Mouse (Mus musculus) megakaryocyte, adult 5-6 weeks (primary cell): Measurements from ENCODE around the gene Serpina3j. TPM values are rescaled to one million over a fixed set of nuclear protein-coding genes. Genes with fewer than 3 reads are reported as not detected.
"Not testable (repeated sequence)": the region's sequence is repeated elsewhere in the genome, so short reads cannot be mapped to it uniquely, and the experiment has no call there.

ENCODE experiments used
- ATAC-seq: 2 replicates; pipeline ENCODE4 v1.8.0; 2016; ENCODE audit warnings: mild to moderate bottlenecking, inconsistent platforms; ENCODE audit not compliant: poor library complexity, severe bottlenecking
- total RNA-seq, 2 experiments: library from RNA; stranded (forward) in 1 of 2; stranded (reverse) in 1 of 2; fragments of 153-499, 151-499 nt in 1 of 2; fragments of 221-1000, 200-1000 nt in 1 of 2; gene quantifications; 2 replicates each; pipeline versions ENCODE4 v1.2.3 to v1.2.4; 2015 to 2017

The Serpina3j gene
- total RNA-seq (2015): not detected in 2 replicates
- total RNA-seq (2017): not detected in 2 replicates

GRCm38 (mm10) chr12:104314253-104314652 lies at the start of gene Serpina3j:
Gene Serpina3j (plus strand): TSS chr12:104314553.
- no peak for ATAC-seq

GRCm38 (mm10) chr12:104266374-104266773 lies 48.0 kb upstream of the Serpina3j start:
- peak; percentile 43; the same call in 1 of the 2 replicates for ATAC-seq

- no peak for ATAC-seq
These were observed 35.9 kb upstream of the Serpina3j start for GRCm38 (mm10) chr12:104278216-104279055.

DNA sequence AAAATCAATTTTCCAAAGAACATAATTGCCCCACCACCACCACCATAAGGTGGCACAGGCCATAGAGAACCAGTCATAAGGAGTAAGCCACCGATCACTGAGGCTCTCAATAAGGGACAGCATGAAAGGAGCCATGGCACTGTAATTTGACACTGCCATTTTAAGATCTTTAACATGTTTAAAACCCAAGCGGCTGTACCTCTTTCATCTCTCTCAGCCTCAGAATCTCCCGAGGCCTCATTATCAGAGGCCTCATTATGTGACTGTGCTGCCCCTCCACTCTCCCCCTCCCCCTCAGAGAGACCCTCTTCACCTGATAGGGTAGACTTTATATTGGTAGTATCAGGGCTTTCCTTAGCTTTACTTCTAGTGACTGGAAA lies 35.3 kb upstream of the Serpina3j start:
- no peak for ATAC-seq

- no peak for ATAC-seq
These were observed 31.0 kb upstream of the Serpina3j start for GRCm38 (mm10) chr12:104283380-104283779.

DNA sequence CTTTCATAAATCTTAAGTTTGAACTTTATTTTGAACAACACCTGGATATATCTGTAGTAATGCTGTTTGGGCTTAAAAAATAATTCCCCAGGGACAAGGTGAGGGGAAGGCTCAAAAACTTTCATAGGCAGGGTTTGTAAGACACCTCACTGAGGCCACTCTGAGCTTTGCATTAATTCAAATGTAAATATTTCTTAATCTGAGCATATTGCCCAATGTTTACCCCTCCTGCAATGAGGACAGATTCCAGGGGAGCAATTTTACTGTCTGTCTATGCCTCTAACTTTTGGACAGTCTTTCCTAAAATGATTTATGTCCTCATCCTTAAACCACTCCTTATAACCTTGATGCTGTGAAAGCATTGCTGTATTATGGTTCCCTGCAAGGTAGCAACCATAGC lies 26.0 kb upstream of the Serpina3j start:
- no peak for ATAC-seq

GRCm38 (mm10) chr12:104289872-104290271 lies 24.5 kb upstream of the Serpina3j start:
- ATAC-seq: no peak

DNA sequence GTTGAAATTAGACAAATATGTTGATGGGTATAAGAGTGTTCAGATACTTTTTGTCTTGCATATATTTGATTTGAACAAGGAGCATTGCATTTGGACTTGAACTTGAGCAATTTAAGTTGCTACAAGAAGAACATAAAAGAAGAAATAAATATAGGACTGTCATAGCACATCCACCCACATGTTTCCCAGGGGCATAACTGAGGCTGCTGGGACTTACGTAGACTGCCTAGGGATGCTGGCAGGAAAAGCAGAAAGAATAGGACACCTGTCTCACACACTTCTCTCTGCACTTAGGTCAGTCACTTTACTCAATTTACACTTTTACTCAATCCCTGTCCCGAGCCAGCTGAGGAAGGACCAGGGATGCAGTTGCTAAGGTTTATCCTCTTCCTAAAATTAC lies 20.4 kb upstream of the Serpina3j start:
- ATAC-seq: no peak

DNA sequence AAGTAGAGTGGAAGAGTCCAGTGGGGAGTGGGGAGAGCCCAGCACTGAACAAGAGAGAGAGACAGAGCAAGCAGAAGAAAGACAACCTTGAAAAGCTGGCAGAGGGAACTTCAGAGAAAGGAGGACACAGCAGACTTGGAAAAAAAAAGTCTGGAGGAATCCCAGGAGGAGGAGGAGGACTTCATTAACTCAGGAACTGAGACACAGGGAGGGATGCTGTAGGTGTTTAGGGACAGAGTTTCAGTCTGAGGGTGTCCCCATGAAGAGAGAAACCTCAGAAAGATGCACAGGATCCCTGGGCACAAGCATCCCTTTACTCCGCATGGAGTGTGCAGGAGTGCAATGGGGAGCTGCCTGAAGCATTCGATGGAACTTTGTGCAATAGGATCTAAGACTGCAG lies 16.3 kb upstream of the Serpina3j start:
- ATAC-seq: no peak

- no peak for ATAC-seq
These were observed 8.4 kb upstream of the Serpina3j start for GRCm38 (mm10) chr12:104305991-104306390.

- no peak for ATAC-seq
These were observed 8.1 kb downstream of the Serpina3j start for GRCm38 (mm10) chr12:104322454-104322853.

GRCm38 (mm10) chr12:104331701-104332100 lies 17.3 kb downstream of the Serpina3j start:
- ATAC-seq: no peak

DNA sequence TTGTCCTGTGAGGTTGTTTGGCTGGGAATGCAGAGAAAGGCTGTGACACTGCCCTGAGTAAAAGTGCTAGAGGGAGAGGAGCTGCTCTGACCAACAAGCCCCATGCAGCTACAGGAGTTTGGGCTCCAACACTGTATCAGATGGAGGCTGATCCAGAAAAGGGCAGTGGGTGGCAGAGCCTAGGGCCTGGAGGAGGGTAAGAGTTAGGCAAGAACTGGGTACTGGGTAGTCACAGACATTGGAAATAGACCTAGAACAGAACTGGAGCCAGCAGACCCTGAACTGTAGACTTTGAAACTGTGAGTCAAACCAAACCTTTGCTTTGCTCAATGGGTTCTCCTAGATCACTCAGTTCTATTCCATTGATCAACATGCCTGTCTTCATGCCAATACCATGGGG lies 22.5 kb downstream of the Serpina3j start:
- not testable (repeated sequence) for ATAC-seq

DNA sequence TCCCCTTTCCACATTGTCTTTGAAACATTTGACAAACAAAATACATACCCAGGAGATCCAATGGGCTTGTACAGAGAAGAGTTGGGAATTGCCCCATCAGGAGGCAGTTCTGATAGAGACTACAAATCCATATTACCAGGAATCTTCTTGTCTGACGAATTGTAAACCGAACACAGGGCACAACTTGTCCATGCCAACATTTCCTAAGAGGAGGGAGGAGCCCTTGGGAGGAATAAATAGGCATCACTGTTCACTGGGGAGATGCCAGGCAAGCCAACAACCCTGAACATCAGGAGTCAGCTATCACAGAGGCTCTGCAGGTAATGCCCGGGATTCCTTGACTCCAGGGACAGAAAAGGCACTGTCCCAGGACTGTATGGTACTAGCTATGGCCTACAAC lies 23.9 kb downstream of the Serpina3j start, which contains the start of the genes Serpina3k and Serpina3m:
TSS of gene Serpina3k (plus strand) at position 261 of the 400 bp plus-strand sequence.
TSS of gene Serpina3m (plus strand) at position 261 of the 400 bp plus-strand sequence.
- ATAC-seq: not testable (repeated sequence)

- no peak for ATAC-seq
These were observed 24.4 kb downstream of the Serpina3j start for GRCm38 (mm10) chr12:104338705-104339104.

DNA sequence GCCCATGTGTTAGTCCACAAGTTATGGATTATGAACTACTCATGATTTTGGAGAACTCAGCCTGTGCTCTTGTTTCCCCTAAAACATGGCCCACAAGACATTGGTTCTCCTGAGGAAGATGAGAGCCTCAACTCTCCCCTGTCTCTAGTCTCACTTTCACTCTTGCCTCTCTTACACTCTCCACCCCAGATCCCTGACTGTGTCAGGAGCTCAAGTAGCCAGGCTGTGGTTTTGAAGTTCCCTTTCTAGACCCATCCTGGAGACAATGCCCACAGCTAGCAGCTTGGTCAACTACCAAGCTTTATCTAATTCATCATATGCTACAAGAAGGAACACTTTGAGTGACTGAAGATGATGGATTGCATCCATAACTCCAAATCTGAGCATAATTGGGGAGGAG lies 28.1 kb downstream of the Serpina3j start:
- ATAC-seq: peak; percentile 21; the same call in 1 of the 2 replicates

DNA sequence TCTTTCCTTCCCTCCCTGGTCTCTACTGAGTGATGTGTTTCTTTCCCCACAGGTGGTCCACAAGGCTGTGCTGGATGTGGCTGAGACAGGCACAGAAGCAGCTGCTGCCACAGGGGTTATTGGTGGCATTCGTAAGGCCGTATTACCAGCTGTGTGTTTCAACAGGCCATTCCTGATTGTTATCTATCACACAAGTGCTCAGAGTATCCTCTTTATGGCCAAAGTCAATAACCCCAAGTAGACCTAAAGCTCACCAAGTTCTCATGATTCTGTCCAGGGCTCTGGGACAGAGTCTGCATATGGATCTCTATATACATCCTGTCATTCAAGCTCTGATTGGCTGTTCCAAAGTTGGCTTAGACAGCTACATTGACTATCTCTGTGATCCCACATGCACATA lies 30.8 kb downstream of the Serpina3j start:
- no peak for ATAC-seq

DNA sequence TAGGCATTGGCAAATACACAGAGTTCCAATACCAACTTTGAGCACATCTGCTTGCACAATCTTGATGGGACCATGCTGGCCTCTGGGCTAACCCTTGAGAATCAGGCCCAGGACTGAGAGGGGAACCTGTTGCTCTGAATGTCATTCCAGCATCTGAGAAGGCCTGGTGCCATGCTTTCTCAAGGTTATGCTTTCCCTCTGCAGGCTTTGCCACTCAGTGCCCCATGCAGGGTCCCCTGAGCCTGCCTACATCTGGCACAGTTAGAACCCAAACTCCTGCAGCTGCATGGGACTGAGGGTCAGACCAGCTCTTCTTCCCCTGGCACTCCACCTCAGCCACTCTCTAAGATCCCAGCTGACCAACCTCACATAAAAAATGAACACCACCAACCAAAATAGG lies 31.4 kb downstream of the Serpina3j start:
- ATAC-seq: no peak

GRCm38 (mm10) chr12:104347091-104347490 lies 32.7 kb downstream of the Serpina3j start:
- no peak for ATAC-seq

- not testable (repeated sequence) for ATAC-seq
These were observed 37.5 kb downstream of the Serpina3j start for GRCm38 (mm10) chr12:104351812-104352211.

DNA sequence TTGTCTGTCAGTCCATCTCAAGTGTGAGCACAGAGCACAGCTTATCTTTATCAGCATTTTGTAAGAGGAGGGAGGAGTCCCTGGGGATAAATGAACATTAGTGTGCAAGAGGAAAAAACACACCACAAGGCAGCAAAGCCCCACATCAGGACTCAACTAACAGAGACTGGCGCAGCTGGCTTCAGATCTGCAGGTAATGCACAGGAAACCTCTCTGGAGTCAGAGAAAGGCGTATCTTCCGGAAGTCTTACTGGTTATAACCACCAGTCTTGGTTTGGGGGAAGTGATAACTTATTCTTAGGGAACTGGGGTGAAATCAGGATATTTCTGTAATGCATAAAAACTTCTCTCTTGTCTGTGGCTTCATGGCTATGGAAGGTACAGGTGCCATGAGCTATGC lies 41.7 kb downstream of the Serpina3j start:
- ATAC-seq: peak; percentile 47

DNA sequence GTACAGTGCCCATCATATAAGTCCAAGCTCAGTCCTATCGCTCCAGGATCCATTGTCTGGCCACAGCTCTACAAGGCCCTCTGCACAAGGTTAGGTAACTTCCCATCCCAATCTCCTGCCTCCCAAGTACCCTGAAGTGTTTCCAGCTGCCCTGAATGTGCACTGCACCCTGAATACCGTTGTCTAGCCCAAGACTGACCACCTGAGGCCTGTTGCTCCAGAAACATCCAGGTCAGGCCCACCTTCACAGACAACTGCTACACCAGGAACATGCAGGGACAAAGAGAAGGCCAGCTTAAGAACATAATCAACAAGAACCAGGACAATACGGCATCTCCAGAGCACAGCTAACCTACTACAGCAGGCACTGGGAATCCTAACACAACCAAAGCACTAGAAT lies 55.6 kb downstream of the Serpina3j start:
- no peak for ATAC-seq
